33 mouse cellular contexts compared by ENCODE assay signal in the genomic region with DNA sequence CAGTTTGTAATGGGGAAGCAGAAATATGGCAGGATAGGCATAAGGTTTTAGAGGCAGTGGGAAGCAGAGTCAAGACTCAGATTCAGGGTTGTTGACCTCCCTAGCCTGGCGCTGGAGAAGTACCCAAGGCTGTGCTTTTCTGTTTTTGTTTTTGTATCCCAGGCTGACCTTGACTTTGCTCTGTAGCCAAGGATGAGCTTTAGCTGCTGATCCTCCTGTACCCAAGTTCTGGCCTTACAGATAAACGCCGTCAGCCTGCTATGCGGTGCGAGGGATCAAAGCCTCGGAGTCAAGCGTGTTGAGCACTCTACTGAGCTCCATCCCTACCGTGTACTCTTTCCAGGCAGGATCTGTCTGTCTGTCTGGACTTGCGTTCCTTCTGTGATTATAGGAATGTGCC. TPM values are rescaled to one million over a fixed set of nuclear protein-coding genes. Genes with fewer than 3 reads are reported as not detected.
"Had no signal": no experiment of that assay in that cellular context is flagged by ENCODE, and none has a peak within 500 bp of the region (broad histone marks: within the 10 kb centered on the region; RNA-seq: fewer than 3 reads in every experiment).

No protein-coding gene starts in this region.

- H3K27ac ChIP-seq: kidney, postnatal 0 days; layer of hippocampus, adult 2 months; limb, embryonic 10.5 days; limb, embryonic 13.5 days; liver, embryonic 12.5 days; liver, embryonic 15.5 days; lung, embryonic 15.5 days; midbrain, embryonic 10.5 days; midbrain, embryonic 13.5 days; neural tube, embryonic 13.5 days; stomach, postnatal 0 days had no signal

- H3K4me2 ChIP-seq: limb, embryonic 13.5 days; liver, embryonic 12.5 days; liver, embryonic 15.5 days; lung, embryonic 15.5 days; midbrain, embryonic 13.5 days; neural tube, embryonic 13.5 days had no signal

- H3K27me3 ChIP-seq: limb, embryonic 13.5 days; liver, embryonic 12.5 days; liver, embryonic 15.5 days; lung, embryonic 15.5 days; megakaryocyte, embryonic 14.5 days; midbrain, embryonic 13.5 days; neural tube, embryonic 13.5 days had no signal

- H3K4me3 ChIP-seq: layer of hippocampus, adult 2 months; limb, embryonic 10.5 days; limb, embryonic 13.5 days; liver, embryonic 12.5 days; liver, embryonic 15.5 days; lung, embryonic 15.5 days; megakaryocyte, embryonic 14.5 days; midbrain, embryonic 10.5 days; midbrain, embryonic 13.5 days; myocyte; neural tube, embryonic 13.5 days had no signal

- H3K9me3 ChIP-seq: limb, embryonic 10.5 days; limb, embryonic 13.5 days; liver, embryonic 12.5 days; liver, embryonic 15.5 days; lung, embryonic 15.5 days; megakaryocyte, embryonic 14.5 days; midbrain, embryonic 10.5 days; midbrain, embryonic 13.5 days; neural tube, embryonic 13.5 days had no signal

- H3K4me1 ChIP-seq: limb, embryonic 10.5 days; limb, embryonic 13.5 days; liver, embryonic 12.5 days; liver, embryonic 15.5 days; lung, embryonic 15.5 days; midbrain, embryonic 10.5 days; midbrain, embryonic 13.5 days; neural tube, embryonic 13.5 days had no signal

- DNase-seq: kidney, adult 18-20 months; kidney, adult 9 months; kidney, postnatal 25 days; layer of hippocampus, adult 9-11 months; liver; lung, adult 18-20 months; lung, postnatal 10 days; lung, postnatal 36 days; thymus, adult 2 months; thymus, postnatal 25 days had no signal

- ATAC-seq: liver, embryonic 12.5 days; midbrain, embryonic 13.5 days; midbrain, embryonic 16.5 days had no signal

- H3K9ac ChIP-seq: limb, embryonic 13.5 days; liver, embryonic 12.5 days; liver, embryonic 15.5 days; lung, embryonic 15.5 days; midbrain, embryonic 13.5 days; neural tube, embryonic 13.5 days had no signal

RNA-seq across cellular contexts. Expression of gene Tomm20l, which starts 37.6 kb away (rescaled TPM):
- total RNA-seq: layer of hippocampus, adult 2 months; layer of hippocampus, postnatal 25 days; left cerebral cortex, adult 18-20 months; left cerebral cortex, postnatal 25 days; monocyte, adult 5-6 weeks; neutrophil, adult 5-6 weeks had no signal
- polyA plus RNA-seq: kidney, postnatal 0 days; large intestine, adult 2 months; limb, embryonic 10.5 days; limb, embryonic 13.5 days; liver, embryonic 12.5 days; liver, embryonic 15.5 days; midbrain, embryonic 10.5 days; myocyte; neural tube, embryonic 13.5 days; small intestine, adult 2 months; spleen, adult 2 months; stomach, embryonic 14.5 days; stomach, postnatal 0 days; thymus, adult 2 months had no signal
